Mouse (Mus musculus): ENCODE results near the gene Cacna1h.

The Cacna1h gene

GRCm38 (mm10) chr17:25445074-25445473 lies 11.5 kb upstream of the Cacna1h start:
- peak in 1 of 2 experiments; percentile 34 for DNase-seq

- DNase-seq: no peak
Observed at GRCm38 (mm10) chr17:25442889-25443288, 9.3 kb upstream of the Cacna1h start.

GRCm38 (mm10) chr17:25441417-25441816 lies 7.8 kb upstream of the Cacna1h start:
- no peak for DNase-seq

- DNase-seq: peak; percentile 47 to 54
Observed at GRCm38 (mm10) chr17:25433223-25433616, 363 bp downstream of the Cacna1h start.

- DNase-seq: peak; percentile 51 to 52
Observed at GRCm38 (mm10) chr17:25432433-25433181, 976 bp downstream of the Cacna1h start.

- no peak for DNase-seq
Observed at GRCm38 (mm10) chr17:25430534-25430933, 3.0 kb downstream of the Cacna1h start.

GRCm38 (mm10) chr17:25429886-25430285 lies 3.7 kb downstream of the Cacna1h start:
- DNase-seq: no peak

- DNase-seq: no peak
Observed at GRCm38 (mm10) chr17:25429240-25429639, 4.3 kb downstream of the Cacna1h start.

- DNase-seq: peak; percentile 65 to 76
Observed at GRCm38 (mm10) chr17:25427441-25427840, 6.1 kb downstream of the Cacna1h start.

GRCm38 (mm10) chr17:25425996-25426395 lies 7.6 kb downstream of the Cacna1h start:
- peak; percentile 70 to 80 for DNase-seq

- peak in 1 of 2 experiments; percentile 43 for DNase-seq
Observed at GRCm38 (mm10) chr17:25424526-25425080, 9.0 kb downstream of the Cacna1h start.

- no peak for DNase-seq
Observed at GRCm38 (mm10) chr17:25420998-25421397, 12.6 kb downstream of the Cacna1h start.

GRCm38 (mm10) chr17:25418926-25419325 lies 14.7 kb downstream of the Cacna1h start:
- no peak for DNase-seq

GRCm38 (mm10) chr17:25417990-25418389 lies 15.6 kb downstream of the Cacna1h start:
- DNase-seq: no peak

- peak; percentile 68 to 72 for DNase-seq
Observed at GRCm38 (mm10) chr17:25416219-25416618, 17.4 kb downstream of the Cacna1h start.

GRCm38 (mm10) chr17:25415421-25415913 lies 18.1 kb downstream of the Cacna1h start:
- peak in 1 of 2 experiments; percentile 67 for DNase-seq

- DNase-seq: no peak
Observed at GRCm38 (mm10) chr17:25414917-25415316, 18.7 kb downstream of the Cacna1h start.

- no peak for DNase-seq
Observed at GRCm38 (mm10) chr17:25414209-25414608, 19.4 kb downstream of the Cacna1h start.

- DNase-seq: no peak
Observed at GRCm38 (mm10) chr17:25411251-25411650, 22.3 kb downstream of the Cacna1h start.

- peak; percentile 71 to 82 for DNase-seq
Observed at GRCm38 (mm10) chr17:25410786-25411185, 22.8 kb downstream of the Cacna1h start.

- DNase-seq: no peak
Observed at GRCm38 (mm10) chr17:25410180-25410579, 23.4 kb downstream of the Cacna1h start.

- DNase-seq: no peak
Observed at GRCm38 (mm10) chr17:25409621-25410020, 24.0 kb downstream of the Cacna1h start.

GRCm38 (mm10) chr17:25408302-25408999 lies 25.1 kb downstream of the Cacna1h start:
- no peak for DNase-seq

- peak in 1 of 2 experiments; percentile 36 for DNase-seq
Observed at GRCm38 (mm10) chr17:25407352-25407751, 26.2 kb downstream of the Cacna1h start.

Data from cerebellum, postnatal 10 days (tissue).